Mouse (Mus musculus): ENCODE results near the gene 9130213A22Rik. TPM values are rescaled to one million over a fixed set of nuclear protein-coding genes. Genes with fewer than 3 reads are reported as not detected.

Gene 9130213A22Rik
- polyA plus RNA-seq, 1 experiment from 2014 or later: 0.13 TPM

GRCm38 (mm10) chr11:69070590-69071222 is 51.7 kb downstream of the 9130213A22Rik start, which contains the start of gene Tmem107:
Gene Tmem107, plus strand, starts transcription at chr11:69070806.
- Histone ChIP-seq H3K9me3 (no peaks in the 10 kb centered on the region), H3K27ac (peak within 1 kb of the TSS; percentile 97), H3K4me3 (peak within 1 kb of the TSS; percentile 64), H3K9ac (peak within 1 kb of the TSS; percentile 85), H3K36me3 (no peaks in the 10 kb centered on the region), H3K27me3 (no peaks in the 10 kb centered on the region), H3K4me1 (peaks cover 45% of the 10 kb centered on the region), H3K4me2 (peak within 1 kb of the TSS; percentile 81)
- WGBS: under 1% methylated on average over 47 of the region's 47 CpGs
- ATAC-seq (ENCODE audit: insufficient number of reproducible peaks, insufficient read depth, low FRiP score, low TSS enrichment, low read depth): peak; percentile 91

GRCm38 (mm10) chr11:69070093-69070492 is 52.3 kb downstream of the 9130213A22Rik start:
- H3K27ac ChIP-seq: peak overlapping the region; percentile 97
- H3K9ac ChIP-seq: peak overlapping the region; percentile 85
- no peaks in the 10 kb centered on the region for H3K36me3 ChIP-seq
- H3K27me3 ChIP-seq: no peaks in the 10 kb centered on the region
- peak overlapping the region; percentile 64 for H3K4me3 ChIP-seq
- no peak for ATAC-seq (ENCODE audit: insufficient number of reproducible peaks, insufficient read depth, low FRiP score, low TSS enrichment, low read depth)
- peak overlapping the region; percentile 81 for H3K4me2 ChIP-seq
- no peaks in the 10 kb centered on the region for H3K9me3 ChIP-seq
- H3K4me1 ChIP-seq: peaks cover 45% of the 10 kb centered on the region
- under 1% methylated on average over 13 of the region's 13 CpGs for WGBS

Other genes starting within 250 kb of the 9130213A22Rik start
- gene Rnf222, start 234.0 kb downstream of the 9130213A22Rik start, polyA plus RNA-seq (2015; fragmentation: Nextera tagmentation; extraction: Ambion mirVana): 0.26 and 0.30 TPM in 2 replicates
- gene Rpl26, start 221.0 kb downstream of the 9130213A22Rik start, polyA plus RNA-seq (2015; fragmentation: Nextera tagmentation; extraction: Ambion mirVana): 1,181 and 1,252 TPM in 2 replicates
- not detected in 2 replicates for gene Odf4, start 195.5 kb downstream of the 9130213A22Rik start, polyA plus RNA-seq (2015; fragmentation: Nextera tagmentation; extraction: Ambion mirVana)
- gene Arhgef15, start 165.1 kb downstream of the 9130213A22Rik start, polyA plus RNA-seq (2015; fragmentation: Nextera tagmentation; extraction: Ambion mirVana): 6.7 and 7.2 TPM in 2 replicates
- 4.7 and 4.9 TPM in 2 replicates for gene Slc25a35, start 154.5 kb downstream of the 9130213A22Rik start, polyA plus RNA-seq (2015; fragmentation: Nextera tagmentation; extraction: Ambion mirVana)
- gene Rangrf, start 147.4 kb downstream of the 9130213A22Rik start, polyA plus RNA-seq (2015; fragmentation: Nextera tagmentation; extraction: Ambion mirVana): 50.1 and 59.3 TPM in 2 replicates
- 42.7 and 44.4 TPM in 2 replicates for gene Pfas, start 114.1 kb downstream of the 9130213A22Rik start, polyA plus RNA-seq (2015; fragmentation: Nextera tagmentation; extraction: Ambion mirVana)
- 53.5 and 55.8 TPM in 2 replicates for gene Ctc1, start 106.7 kb downstream of the 9130213A22Rik start, polyA plus RNA-seq (2015; fragmentation: Nextera tagmentation; extraction: Ambion mirVana)
- gene Aurkb, start 76.9 kb downstream of the 9130213A22Rik start, polyA plus RNA-seq (2015; fragmentation: Nextera tagmentation; extraction: Ambion mirVana): 152 and 153 TPM in 2 replicates
- 8.9 and 10.3 TPM in 2 replicates for gene Borcs6, start 62.9 kb downstream of the 9130213A22Rik start, polyA plus RNA-seq (2015; fragmentation: Nextera tagmentation; extraction: Ambion mirVana)
- 47.2 and 48.2 TPM in 2 replicates for gene Tmem107, start 51.8 kb downstream of the 9130213A22Rik start, polyA plus RNA-seq (2015; fragmentation: Nextera tagmentation; extraction: Ambion mirVana)
- gene Vamp2, start 34.1 kb downstream of the 9130213A22Rik start, polyA plus RNA-seq (2015; fragmentation: Nextera tagmentation; extraction: Ambion mirVana): 91.5 and 101 TPM in 2 replicates
- 11.1 and 11.5 TPM in 2 replicates for gene Per1, start 27.4 kb downstream of the 9130213A22Rik start, polyA plus RNA-seq (2015; fragmentation: Nextera tagmentation; extraction: Ambion mirVana)
- gene Hes7, start 2.2 kb downstream of the 9130213A22Rik start, polyA plus RNA-seq (2015; fragmentation: Nextera tagmentation; extraction: Ambion mirVana): 0.44 and 0.47 TPM in 2 replicates
- gene Aloxe3, start 3.3 kb upstream of the 9130213A22Rik start, polyA plus RNA-seq (2015; fragmentation: Nextera tagmentation; extraction: Ambion mirVana): 1.1 TPM in 2 replicates
- 0.21 TPM in 1 of 2 replicates, not detected in the other for gene Alox12b, start 34.4 kb upstream of the 9130213A22Rik start, polyA plus RNA-seq (2015; fragmentation: Nextera tagmentation; extraction: Ambion mirVana)
- 0.23 and 0.52 TPM in 2 replicates for gene Alox8, start 75.3 kb upstream of the 9130213A22Rik start, polyA plus RNA-seq (2015; fragmentation: Nextera tagmentation; extraction: Ambion mirVana)
- 0.45 and 0.62 TPM in 2 replicates for gene Gucy2e, start 114.4 kb upstream of the 9130213A22Rik start, polyA plus RNA-seq (2015; fragmentation: Nextera tagmentation; extraction: Ambion mirVana)
- gene Cntrob, start 201.2 kb upstream of the 9130213A22Rik start, polyA plus RNA-seq (2015; fragmentation: Nextera tagmentation; extraction: Ambion mirVana): 30.4 and 33.8 TPM in 2 replicates
- 177 and 187 TPM in 2 replicates for gene Trappc1, start 201.4 kb upstream of the 9130213A22Rik start, polyA plus RNA-seq (2015; fragmentation: Nextera tagmentation; extraction: Ambion mirVana)
- gene Kcnab3, start 203.7 kb upstream of the 9130213A22Rik start, polyA plus RNA-seq (2015; fragmentation: Nextera tagmentation; extraction: Ambion mirVana): 1.8 and 2.5 TPM in 2 replicates
- gene Rnf227, start 217.9 kb upstream of the 9130213A22Rik start, polyA plus RNA-seq (2015; fragmentation: Nextera tagmentation; extraction: Ambion mirVana): 24.7 and 26.4 TPM in 2 replicates
- 135 and 142 TPM in 2 replicates for gene Chd3, start 246.8 kb upstream of the 9130213A22Rik start, polyA plus RNA-seq (2015; fragmentation: Nextera tagmentation; extraction: Ambion mirVana)